Mouse (Mus musculus) heart, embryonic 10.5 days (tissue): ENCODE measurements around the gene Coil. TPM values are rescaled to one million over a fixed set of nuclear protein-coding genes. Genes with fewer than 3 reads are reported as not detected.
A peak's percentile ranks its signal among the peaks of the same experiment; 100 is the strongest.

Source experiments
- DNase-seq: peaks from one replicate; pipeline ENCODE4 v3.0.0-alpha.2; 2017; ENCODE audit warnings: low spot score
- H3K27ac ChIP-seq: fragments of 300-500 bp; sonication (generic); 2 replicates; pipeline ENCODE4 v1.5.1; 2016; ENCODE audit warnings: mild to moderate bottlenecking
- H3K27me3 ChIP-seq: fragments of 300-500 bp; sonication (generic); 2 replicates; pipeline ENCODE4 v1.6.1; 2016; ENCODE audit warnings: mild to moderate bottlenecking; ENCODE audit not compliant: poor library complexity, insufficient read depth, severe bottlenecking
- H3K36me3 ChIP-seq: fragments of 300-500 bp; sonication (generic); 2 replicates; pipeline ENCODE4 v1.6.1; 2016; ENCODE audit warnings: mild to moderate bottlenecking, moderate library complexity
- H3K4me1 ChIP-seq: fragments of 300-500 bp; sonication (generic); 2 replicates; pipeline ENCODE4 v1.6.1; 2016; ENCODE audit warnings: mild to moderate bottlenecking
- H3K4me3 ChIP-seq: fragments of 300-500 bp; sonication (generic); 2 replicates; pipeline ENCODE4 v1.5.1; 2016; ENCODE audit warnings: mild to moderate bottlenecking, moderate library complexity
- H3K9me3 ChIP-seq: fragments of 300-500 bp; sonication (generic); 2 replicates; pipeline ENCODE4 v1.6.1; 2016; ENCODE audit warnings: mild to moderate bottlenecking, moderate library complexity
- WGBS: fragments of 180-500 bp; shearing (Covaris S2); methylation state at CpG from one replicate; pipeline ENCODE4 v1.1.7; 2016; 5-methylcytosine and 5-hydroxymethylcytosine counted together
- polyA plus RNA-seq: library from polyadenylated mRNA; unstranded; fragments of >200 nt; fragmentation: Nextera tagmentation; extraction: Ambion mirVana; gene quantifications from 2 replicates; pipeline ENCODE4 v1.2.1, GENCODE M21; 2016

Gene Coil
- polyA plus RNA-seq, 1 experiment from 2014 or later, result 19.2 TPM

DNA sequence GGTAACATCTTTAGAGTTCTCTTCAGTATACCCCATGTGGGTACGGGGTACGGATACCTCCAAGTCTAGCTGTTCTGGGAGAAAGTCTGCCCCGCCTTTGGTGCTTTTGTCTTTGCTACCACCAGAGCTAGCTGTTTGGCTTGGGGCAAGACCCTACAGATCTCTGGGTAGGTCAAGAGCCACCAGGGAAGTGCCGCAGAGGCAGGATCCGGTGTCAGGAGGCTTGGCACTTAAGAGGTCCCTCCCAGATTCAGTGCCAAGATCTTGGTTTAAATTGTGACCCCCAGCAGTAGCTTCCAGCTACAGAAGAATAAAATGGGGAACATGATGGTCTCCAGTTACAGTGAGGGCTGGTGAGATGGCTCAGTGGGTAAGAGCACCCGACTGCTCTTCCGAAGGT is 31.5 kb downstream of the Coil start:
- Histone ChIP-seq H3K36me3 (peaks cover 9% of the 10 kb centered on the region; the same call in 1 of the 2 replicates), H3K4me1 (peaks cover 35% of the 10 kb centered on the region), H3K4me3 (0 out of 2 replicates have a peak overlapping the region, but pooled peaks have one; percentile 22), H3K9me3 (no peaks in the 10 kb centered on the region), H3K27ac (no peak overlapping the region), H3K27me3 (no peaks in the 10 kb centered on the region; the same call in 1 of the 2 replicates)
- no peak for DNase-seq
- WGBS, result 95% methylated on average over 7 of the region's 7 CpGs

DNA sequence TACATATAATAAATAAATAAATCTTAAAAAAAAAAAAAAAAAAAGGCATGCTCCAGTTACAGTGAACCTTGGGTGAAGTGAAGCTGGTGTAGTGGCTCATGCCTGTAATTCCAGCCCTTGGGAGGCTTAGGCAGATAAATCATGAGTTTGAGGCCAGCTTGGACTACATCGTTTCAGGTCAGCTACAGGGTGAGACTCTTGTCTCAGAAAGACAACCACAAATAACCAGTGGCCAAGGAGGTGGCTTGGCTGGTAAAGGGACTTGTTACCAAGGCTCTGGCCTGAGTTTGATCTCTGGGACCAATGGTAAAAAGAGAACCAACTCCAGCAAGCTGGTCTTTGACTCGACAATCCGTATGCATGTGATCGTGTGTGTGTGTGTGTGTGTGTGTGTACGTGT is 32.0 kb downstream of the Coil start:
- H3K27me3 ChIP-seq, result no peaks in the 10 kb centered on the region; the same call in 1 of the 2 replicates
- no peaks in the 10 kb centered on the region for H3K9me3 ChIP-seq
- no peak overlapping the region for H3K27ac ChIP-seq
- H3K4me3 ChIP-seq, result no peak overlapping the region
- DNase-seq, result no peak
- peaks cover 13% of the 10 kb centered on the region; the same call in 1 of the 2 replicates for H3K36me3 ChIP-seq
- peaks cover 35% of the 10 kb centered on the region for H3K4me1 ChIP-seq
- WGBS, result 87% methylated on average over 5 of the region's 5 CpGs

DNA sequence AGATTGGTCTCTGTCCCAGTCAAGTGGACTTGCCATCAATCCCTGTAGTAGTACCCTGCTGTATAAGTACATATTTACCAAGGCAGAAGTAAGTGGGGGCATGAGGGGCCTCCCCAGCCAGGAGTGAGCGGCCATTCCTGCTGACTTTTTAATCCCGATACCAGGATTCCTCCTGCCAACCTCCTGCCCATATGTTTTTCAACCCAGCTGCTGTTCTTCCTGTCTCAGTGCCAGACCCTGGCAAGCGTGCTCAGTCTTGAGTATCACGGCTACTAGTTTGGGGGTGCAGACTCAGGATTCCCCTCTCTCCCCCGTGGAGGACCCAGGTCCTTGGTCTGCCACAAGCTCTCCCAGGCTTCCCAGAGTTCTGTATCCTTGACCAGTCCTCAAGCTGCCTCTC is 32.6 kb downstream of the Coil start:
- no peak overlapping the region for H3K27ac ChIP-seq
- WGBS, result 83% methylated on average over 5 of the region's 5 CpGs
- H3K36me3 ChIP-seq, result peaks cover 14% of the 10 kb centered on the region; the same call in 1 of the 2 replicates
- H3K4me3 ChIP-seq, result no peak overlapping the region
- H3K4me1 ChIP-seq, result peaks cover 35% of the 10 kb centered on the region
- H3K27me3 ChIP-seq, result no peaks in the 10 kb centered on the region; the same call in 1 of the 2 replicates
- H3K9me3 ChIP-seq, result no peaks in the 10 kb centered on the region
- DNase-seq, result no peak

DNA sequence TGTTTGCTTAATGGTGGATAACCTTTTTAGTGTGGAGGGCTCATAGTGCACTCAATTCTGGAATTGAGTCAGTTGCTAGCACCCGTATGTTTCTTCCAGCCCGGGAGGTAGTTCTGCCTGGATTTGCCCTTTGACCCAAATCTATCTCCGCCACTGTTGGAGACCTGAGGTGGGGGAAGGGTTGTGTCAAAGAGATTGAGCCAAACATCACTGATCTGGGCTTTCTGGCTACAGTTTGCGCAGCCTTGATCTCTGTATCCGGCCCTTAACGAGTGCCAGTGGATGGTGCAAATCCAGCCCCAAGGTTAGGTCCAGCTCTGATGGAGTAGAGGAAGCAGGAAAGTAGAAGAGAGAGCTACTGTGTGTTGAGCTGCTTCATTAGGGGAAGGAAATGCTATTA is 33.0 kb downstream of the Coil start:
- no peaks in the 10 kb centered on the region; the same call in 1 of the 2 replicates for H3K27me3 ChIP-seq
- H3K9me3 ChIP-seq, result no peaks in the 10 kb centered on the region
- no peak for DNase-seq
- no peak overlapping the region for H3K4me3 ChIP-seq
- peaks cover 14% of the 10 kb centered on the region; the same call in 1 of the 2 replicates for H3K36me3 ChIP-seq
- H3K27ac ChIP-seq, result no peak overlapping the region
- WGBS, result 47% methylated on average over 6 of the region's 6 CpGs
- peaks cover 35% of the 10 kb centered on the region for H3K4me1 ChIP-seq

DNA sequence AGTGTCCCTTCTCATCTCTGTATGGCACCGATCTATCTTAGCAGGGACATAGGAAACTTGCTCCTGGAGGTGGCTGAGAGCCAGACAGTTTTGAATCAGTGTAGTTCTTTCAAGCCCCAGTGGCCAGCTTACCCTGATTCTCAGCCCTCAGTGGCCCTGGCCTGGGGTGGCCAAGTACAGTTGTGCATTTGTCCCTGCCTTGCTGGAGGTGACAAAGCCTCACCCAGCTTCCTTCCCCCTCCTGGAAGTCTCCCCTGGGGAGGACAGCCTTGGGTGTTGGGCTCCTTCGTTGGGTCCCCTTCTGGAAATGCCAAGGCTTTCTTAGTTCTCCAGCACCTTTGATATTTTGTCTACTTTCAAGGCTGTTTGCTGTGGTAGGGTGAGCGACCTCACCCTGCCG is 33.7 kb downstream of the Coil start:
- peaks cover 32% of the 10 kb centered on the region for H3K4me1 ChIP-seq
- no peak overlapping the region for H3K27ac ChIP-seq
- H3K4me3 ChIP-seq, result no peak overlapping the region
- DNase-seq, result no peak
- H3K9me3 ChIP-seq, result no peaks in the 10 kb centered on the region
- peaks cover 15% of the 10 kb centered on the region; the same call in 1 of the 2 replicates for H3K36me3 ChIP-seq
- 81% methylated on average over 4 of the region's 4 CpGs for WGBS
- no peaks in the 10 kb centered on the region; the same call in 1 of the 2 replicates for H3K27me3 ChIP-seq

DNA sequence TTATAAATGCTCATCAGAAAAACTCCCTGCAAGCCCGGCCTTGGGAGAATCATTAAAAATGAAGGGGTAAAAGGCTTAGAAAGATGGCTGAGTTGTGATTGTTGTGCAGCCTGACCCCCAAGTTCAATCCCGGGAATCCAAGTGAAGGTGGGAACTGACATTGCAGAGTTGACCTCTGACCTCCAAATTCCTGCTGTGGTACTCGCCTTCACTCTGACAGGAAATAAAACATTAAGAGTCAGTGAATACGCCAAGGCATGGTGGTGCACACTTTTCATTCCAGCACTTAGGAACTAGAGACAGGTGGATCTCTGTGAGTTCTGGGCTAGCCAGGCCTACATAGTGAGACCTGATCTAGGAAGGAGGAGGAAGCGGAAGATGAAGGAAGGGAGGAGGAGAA is 35.4 kb downstream of the Coil start:
- no peak for DNase-seq
- peaks cover 31% of the 10 kb centered on the region; the same call in 1 of the 2 replicates for H3K36me3 ChIP-seq
- WGBS, result 71% methylated on average over 5 of the region's 5 CpGs
- no peak overlapping the region for H3K4me3 ChIP-seq
- no peaks in the 10 kb centered on the region; the same call in 1 of the 2 replicates for H3K27me3 ChIP-seq
- no peaks in the 10 kb centered on the region for H3K9me3 ChIP-seq
- H3K4me1 ChIP-seq, result peaks cover 20% of the 10 kb centered on the region
- H3K27ac ChIP-seq, result no peak overlapping the region

DNA sequence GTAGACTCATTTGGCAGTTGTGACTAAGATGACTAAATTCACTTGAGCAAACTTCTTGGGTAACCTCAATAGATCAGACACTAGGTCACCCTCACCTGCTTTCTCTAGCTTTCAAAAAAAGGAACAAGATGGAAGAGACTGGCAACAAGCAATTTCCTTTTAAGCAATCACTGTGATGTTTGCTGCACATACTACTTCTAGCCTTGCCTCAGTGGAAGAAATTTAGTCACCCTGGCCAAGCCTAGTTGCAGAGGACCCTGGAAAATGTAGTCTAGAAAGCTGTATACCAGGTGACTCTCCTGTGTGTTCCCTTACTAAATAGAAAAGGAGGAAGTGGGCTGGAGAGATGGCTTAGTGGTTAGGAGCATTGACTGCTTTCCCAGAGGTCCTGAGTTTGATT is 36.4 kb downstream of the Coil start:
- DNase-seq, result no peak

DNA sequence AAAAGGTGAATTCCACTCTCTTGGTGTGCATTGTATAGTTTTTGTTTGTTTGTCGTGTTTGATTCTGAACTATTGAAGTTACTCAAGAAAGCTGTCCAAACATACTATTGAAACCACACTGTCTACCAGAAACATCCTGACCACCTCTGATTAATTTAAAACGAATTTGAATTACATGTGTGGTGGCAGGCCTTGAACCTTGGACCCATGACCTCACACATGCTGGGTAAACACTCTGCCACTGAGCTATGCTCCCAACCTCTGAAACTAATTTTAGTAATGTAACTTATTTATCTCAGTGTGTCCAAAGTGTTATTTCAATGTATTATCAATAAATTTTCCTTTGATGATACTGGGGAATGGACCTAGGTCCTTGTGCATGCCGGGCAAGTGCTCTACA is 37.5 kb downstream of the Coil start:
- no peak for DNase-seq
- H3K9me3 ChIP-seq, result no peaks in the 10 kb centered on the region
- peaks cover 13% of the 10 kb centered on the region for H3K4me1 ChIP-seq
- WGBS, result 87% methylated on average over 3 of the region's 3 CpGs
- H3K36me3 ChIP-seq, result peaks cover 52% of the 10 kb centered on the region
- no peaks in the 10 kb centered on the region for H3K27me3 ChIP-seq
- no peak overlapping the region for H3K4me3 ChIP-seq
- H3K27ac ChIP-seq, result no peak overlapping the region

More for the DNA sequence above, 36.4 kb downstream of the Coil start:
- Histone ChIP-seq H3K4me1 (peaks cover 19% of the 10 kb centered on the region), H3K4me3 (no peak overlapping the region), H3K27ac (no peak overlapping the region), H3K27me3 (no peaks in the 10 kb centered on the region), H3K9me3 (no peaks in the 10 kb centered on the region), H3K36me3 (peaks cover 41% of the 10 kb centered on the region)

DNA sequence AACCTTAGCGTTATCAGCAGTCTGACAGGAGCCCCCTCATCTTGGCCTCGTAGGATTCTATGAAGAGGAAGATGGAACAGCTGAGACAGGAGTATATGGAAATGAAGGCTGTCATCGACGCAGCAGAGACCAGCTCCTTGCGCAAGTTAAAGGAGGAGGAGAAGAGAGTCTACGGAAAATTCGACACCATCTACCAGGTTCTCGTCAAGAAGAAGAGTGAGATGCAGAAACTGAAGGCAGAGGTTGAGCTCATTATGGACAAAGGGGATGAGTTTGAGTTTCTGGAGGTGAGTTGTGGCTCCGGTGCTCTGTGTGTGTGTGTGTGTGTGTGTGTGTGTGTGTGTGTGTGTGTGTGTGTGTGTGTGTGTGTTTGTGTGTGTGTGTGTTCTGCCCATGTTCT is 39.0 kb downstream of the Coil start:
- H3K36me3 ChIP-seq, result peaks cover 66% of the 10 kb centered on the region
- WGBS, result 85% methylated on average over 9 of the region's 9 CpGs
- H3K27ac ChIP-seq, result no peak overlapping the region
- H3K4me1 ChIP-seq, result no peaks in the 10 kb centered on the region
- DNase-seq, result no peak
- H3K9me3 ChIP-seq, result no peaks in the 10 kb centered on the region
- H3K27me3 ChIP-seq, result no peaks in the 10 kb centered on the region
- H3K4me3 ChIP-seq, result no peak overlapping the region

DNA sequence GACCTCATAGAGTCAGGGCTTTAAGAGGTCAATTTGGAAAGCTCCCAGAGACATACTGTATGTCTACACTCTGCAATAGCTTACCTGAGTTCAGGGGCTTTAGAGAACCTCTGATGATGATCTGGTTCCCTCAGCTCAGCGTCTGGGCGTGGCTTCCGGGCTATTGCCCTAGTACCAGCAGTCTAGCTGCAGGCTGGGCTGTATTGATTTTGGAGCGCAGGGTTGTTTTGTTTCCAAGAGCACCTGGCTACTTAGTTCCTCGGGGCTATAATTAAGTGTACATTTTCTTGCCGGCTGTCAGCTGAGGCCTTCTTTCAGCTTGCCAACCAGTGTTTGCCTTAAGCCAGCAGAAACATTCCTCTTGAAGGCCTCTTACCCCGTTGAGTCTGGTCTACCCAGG is 39.4 kb downstream of the Coil start:
- Histone ChIP-seq H3K27me3 (no peaks in the 10 kb centered on the region), H3K4me3 (no peak overlapping the region), H3K4me1 (no peaks in the 10 kb centered on the region), H3K9me3 (no peaks in the 10 kb centered on the region), H3K36me3 (peaks cover 71% of the 10 kb centered on the region), H3K27ac (no peak overlapping the region)
- DNase-seq, result no peak
- WGBS, result 87% methylated on average over 7 of the region's 7 CpGs

DNA sequence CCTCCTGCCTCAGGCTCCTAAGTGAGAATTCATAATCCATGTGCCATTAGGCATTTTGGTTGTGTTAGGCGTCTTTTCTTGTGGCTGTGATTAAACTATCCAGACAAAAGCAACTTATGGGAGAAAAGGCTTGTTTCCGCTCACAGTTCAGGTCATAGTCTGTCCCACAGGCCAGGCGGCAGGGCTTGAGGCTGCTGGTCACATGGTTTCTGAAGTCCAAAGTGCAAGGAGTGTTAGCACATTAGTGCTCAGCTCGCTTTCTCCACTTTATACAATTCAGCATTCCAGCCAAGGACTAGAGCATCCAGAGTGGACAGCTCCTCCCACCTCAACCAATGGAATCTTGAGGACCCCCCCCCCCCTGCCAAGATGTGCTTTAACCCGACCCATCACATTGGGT is 42.2 kb downstream of the Coil start:
- peaks cover 78% of the 10 kb centered on the region for H3K36me3 ChIP-seq
- no peak for DNase-seq
- WGBS, result 87% methylated on average over 5 of the region's 5 CpGs
- H3K9me3 ChIP-seq, result no peaks in the 10 kb centered on the region
- no peaks in the 10 kb centered on the region for H3K27me3 ChIP-seq
- H3K4me1 ChIP-seq, result no peaks in the 10 kb centered on the region
- H3K27ac ChIP-seq, result no peak overlapping the region
- no peak overlapping the region for H3K4me3 ChIP-seq

DNA sequence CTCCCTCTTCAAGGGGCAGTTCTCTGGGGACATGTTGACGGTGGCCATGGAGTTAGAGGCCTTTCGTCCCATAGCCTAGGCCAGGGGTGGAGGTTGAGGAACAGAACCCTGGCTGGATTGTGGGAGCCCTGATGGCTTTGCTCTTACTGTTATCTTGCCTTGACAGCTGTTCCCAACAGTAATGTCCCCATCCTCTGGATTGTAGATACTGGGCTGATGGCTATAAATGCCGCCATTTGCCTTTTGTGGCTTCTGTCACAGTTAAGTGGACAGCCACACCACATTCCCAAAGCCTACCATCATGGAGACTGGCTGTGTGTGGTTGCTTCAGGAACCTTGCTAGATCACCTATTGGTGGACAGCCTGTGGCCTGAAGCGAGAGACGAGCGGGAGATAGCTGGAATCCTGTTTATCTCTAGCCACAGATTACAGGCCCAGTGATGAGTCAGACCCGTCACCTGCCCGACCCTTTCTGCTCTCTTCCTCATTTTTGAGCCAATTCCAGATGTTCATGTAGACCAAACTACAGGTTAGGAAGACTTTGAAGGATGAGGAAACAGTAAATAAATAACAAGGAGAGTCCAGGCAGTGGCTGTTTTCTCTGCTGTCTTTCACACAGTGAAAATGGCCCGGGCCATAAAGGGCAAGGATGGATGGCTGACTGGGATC is 47.6 kb downstream of the Coil start:
- Histone ChIP-seq H3K9me3 (no peaks in the 10 kb centered on the region), H3K4me3 (no peak overlapping the region), H3K27me3 (no peaks in the 10 kb centered on the region), H3K36me3 (peaks cover 49% of the 10 kb centered on the region), H3K4me1 (peaks cover 24% of the 10 kb centered on the region), H3K27ac (no peak overlapping the region)
- 69% methylated on average over 9 of the region's 9 CpGs for WGBS
- DNase-seq, result no peak

DNA sequence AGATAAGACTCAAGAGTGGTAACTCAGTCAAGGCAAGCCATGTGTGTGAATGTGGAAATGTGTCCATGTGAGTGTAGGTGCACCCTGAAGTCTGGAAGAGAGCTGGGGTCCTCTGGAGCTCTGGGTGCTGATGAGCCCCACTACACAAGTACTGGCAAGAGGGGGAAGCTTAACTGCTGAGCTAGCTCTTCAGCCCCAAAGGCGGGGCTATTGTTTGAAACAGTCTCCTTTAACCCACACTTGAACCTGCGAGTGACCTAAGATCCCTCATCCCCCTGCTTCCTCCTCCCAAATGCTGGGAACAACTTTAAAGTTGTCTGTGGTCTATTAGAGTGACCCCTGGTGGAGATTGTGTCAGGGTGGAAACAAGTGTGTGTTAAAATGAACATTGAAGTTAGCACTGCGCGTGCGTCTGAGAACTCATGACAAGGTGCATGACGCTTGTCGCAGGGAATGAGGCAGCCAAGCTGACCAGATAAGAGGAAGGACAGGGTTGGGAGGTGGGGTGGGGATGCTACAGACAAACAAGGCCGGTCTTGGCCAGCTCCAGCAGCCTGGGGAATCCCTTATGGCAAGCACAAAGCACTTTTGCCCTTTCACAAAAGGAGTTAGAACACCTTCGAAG is 50.7 kb downstream of the Coil start:
- no peak overlapping the region for H3K27ac ChIP-seq
- 61% methylated on average over 9 of the region's 9 CpGs for WGBS
- peaks cover 33% of the 10 kb centered on the region for H3K4me1 ChIP-seq

More for the DNA sequence above, 50.7 kb downstream of the Coil start:
- Histone ChIP-seq H3K27me3 (no peaks in the 10 kb centered on the region), H3K36me3 (peaks cover 22% of the 10 kb centered on the region), H3K4me3 (no peak overlapping the region), H3K9me3 (no peaks in the 10 kb centered on the region)
- DNase-seq, result no peak
